Mouse (Mus musculus) frontal cortex, postnatal 36 days (tissue): ENCODE measurements at regions not wholly inside any gene's neighbourhood (a gene's known extent, or its start where the extent isn't known, plus 50 kb on each side); places are given as distances from the start of the nearest gene placed in this dataset.

ENCODE experiments used
- DNase-seq, 2 experiments: peaks; one replicate each; pipeline ENCODE4 v3.0.0; 2022; ENCODE audit warnings: low spot score in 2 of 2

- DNase-seq: no peak
Observed at GRCm38 (mm10) chr2:128473241-128473954, 117.6 kb upstream of the Spdye4c start.

GRCm38 (mm10) chr2:128473997-128474396 is 117.0 kb upstream of the Spdye4c start:
- no peak for DNase-seq

- no peak for DNase-seq
Observed at GRCm38 (mm10) chr2:128477242-128477641, 113.8 kb upstream of the Spdye4c start.

GRCm38 (mm10) chr2:128491217-128491877 is 99.7 kb upstream of the Spdye4c start:
- DNase-seq: no peak

- no peak for DNase-seq
Observed at GRCm38 (mm10) chr2:128493871-128494270, 97.1 kb upstream of the Spdye4c start.

- DNase-seq: no peak
Observed at GRCm38 (mm10) chr2:128497891-128498290, 93.1 kb upstream of the Spdye4c start.

- DNase-seq: peak in 1 of 2 experiments; percentile 20
Observed at GRCm38 (mm10) chr2:128498611-128499010, 92.4 kb upstream of the Spdye4c start.

- DNase-seq: no peak
Observed at GRCm38 (mm10) chr2:128499575-128500184, 91.3 kb upstream of the Spdye4c start.

- no peak for DNase-seq
Observed at GRCm38 (mm10) chr2:128502676-128503075, 88.3 kb upstream of the Spdye4c start.

GRCm38 (mm10) chr2:128503136-128503935 is 87.7 kb upstream of the Spdye4c start:
- no peak for DNase-seq

- no peak for DNase-seq
Observed at GRCm38 (mm10) chr2:128507591-128508243, 83.3 kb upstream of the Spdye4c start.

- DNase-seq: no peak
Observed at GRCm38 (mm10) chr2:128508244-128508605, 82.8 kb upstream of the Spdye4c start.

- no peak for DNase-seq
Observed at GRCm38 (mm10) chr2:128511291-128511690, 79.7 kb upstream of the Spdye4c start.

GRCm38 (mm10) chr2:128512852-128513251 is 78.2 kb upstream of the Spdye4c start:
- no peak for DNase-seq

- no peak for DNase-seq
Observed at GRCm38 (mm10) chr2:128514463-128515290, 76.3 kb upstream of the Spdye4c start.

GRCm38 (mm10) chr2:128515701-128516100 is 75.3 kb upstream of the Spdye4c start:
- DNase-seq: no peak

- no peak for DNase-seq
Observed at GRCm38 (mm10) chr2:128516694-128517093, 74.3 kb upstream of the Spdye4c start.

- DNase-seq: no peak
Observed at GRCm38 (mm10) chr2:128518142-128518541, 72.9 kb upstream of the Spdye4c start.

- DNase-seq: no peak
Observed at GRCm38 (mm10) chr2:128521701-128522443, 69.1 kb upstream of the Spdye4c start.
